In genomic region chr2:166155454-166155815, GRCm38 (mm10) we compare ENCODE assay signal across 9 mouse cellular contexts. TPM values are rescaled to one million over a fixed set of nuclear protein-coding genes. Genes with fewer than 3 reads are reported as not detected.
DNase-seq lines count a peak whose midpoint lies in the region; ATAC-seq lines count a peak whose summit lies in the region.
"Had no signal": no experiment of that assay in that cellular context is flagged by ENCODE, and none has a peak within 500 bp of the region (broad histone marks: within the 10 kb centered on the region; RNA-seq: fewer than 3 reads in every experiment).

Sulf2 (minus strand) TSS chr2:166155663.

- peak; percentile 55 for DNase-seq in 3T3-L1 (ENCODE audit: low read depth, low spot score)
- peak; percentile 86 for DNase-seq in forelimb bud, embryonic 11.5 days (ENCODE audit: low read depth, low spot score)
- DNase-seq in heart, postnatal 25 days (ENCODE audit: low spot score) = peak; percentile 75
- peak; percentile 62 to 78 for DNase-seq in layer of hippocampus, adult 18-20 months (ENCODE audit: low spot score in 2 of 2)
- DNase-seq in lung, adult 18-20 months = peak; percentile 78 to 81
- DNase-seq in thymus, postnatal 36 days = peak; percentile 20 to 24

- intact Hi-C loops in heart, postnatal 25 days (cut with DNase I) = loop anchor here (1.0 to 5.0 kb wide), 6 partner anchors 47 to 409 kb away; no protein-coding TSS in a partner anchor

- H3K4me2 ChIP-seq in neural tube, embryonic 14.5 days (ENCODE audit: low read depth, low read length) = peak within 1 kb of the TSS; percentile 96

- no peaks in the 10 kb centered on the region for H3K9me3 ChIP-seq in neural tube, embryonic 14.5 days (ENCODE audit: control insufficient read depth, low read length)

- H3K27me3 ChIP-seq in neural tube, embryonic 14.5 days (ENCODE audit: control insufficient read depth, insufficient read depth, low read length) = no peaks in the 10 kb centered on the region

- H3K9ac ChIP-seq in neural tube, embryonic 14.5 days (replicated peaks; ENCODE audit: low read depth, low read length) = peak within 1 kb of the TSS; percentile 87

- peaks cover 17% of the 10 kb centered on the region for H3K4me1 ChIP-seq in brown adipose tissue, adult 24 weeks (ENCODE audit: control insufficient read depth, insufficient read depth, insufficient read length, low read length)
- peaks cover 33% of the 10 kb centered on the region for H3K4me1 ChIP-seq in neural tube, embryonic 14.5 days (ENCODE audit: control insufficient read depth, insufficient read depth, low read length)

- peak; percentile 71 for ATAC-seq in neural tube, embryonic 14.5 days (ENCODE audit: low read depth)

- H3K4me3 ChIP-seq in brown adipose tissue, adult 24 weeks (ENCODE audit: insufficient read depth, low read depth, low read length) = peak within 1 kb of the TSS; percentile 92
- H3K4me3 ChIP-seq in neural tube, embryonic 14.5 days (ENCODE audit: low read depth, low read length) = peak within 1 kb of the TSS; percentile 73

- peak within 1 kb of the TSS; percentile 81 for H3K27ac ChIP-seq in brown adipose tissue, adult 24 weeks (replicated peaks; ENCODE audit: low read depth, low read length)
- peak within 1 kb of the TSS; percentile 88 for H3K27ac ChIP-seq in neural tube, embryonic 14.5 days (ENCODE audit: low read depth, low read length)

- WGBS in neural tube, embryonic 14.5 days = under 1% methylated on average over 23 of the region's 23 CpGs

- no peaks in the 10 kb centered on the region for H3K36me3 ChIP-seq in neural tube, embryonic 14.5 days (ENCODE audit: control insufficient read depth, insufficient read depth, low read length)
- H3K36me3 ChIP-seq: G1E had no signal

RNA-seq across cellular contexts. Expression of gene Sulf2, which starts in this region (rescaled TPM):
- 40.8 and 47.5 TPM in 2 replicates for polyA plus RNA-seq in brown adipose tissue, adult 24 weeks (2012; ENCODE audit: insufficient read depth, insufficient read length, missing spikeins)
- 10 to 100 TPM; 48.7 to 54.3 TPM for total RNA-seq in heart, postnatal 25 days (2021)
- total RNA-seq in layer of hippocampus, adult 18-20 months (2021) = 100 to 1,000 TPM in 1 of 2 experiments, 10 to 100 TPM in 1; 98.6 to 111 TPM
- 134 and 141 TPM in 2 replicates for polyA plus RNA-seq in neural tube, embryonic 14.5 days (2014; fragmentation: Nextera tagmentation; extraction: Ambion mirVana)
- polyA plus RNA-seq: G1E had no signal

Comparison
In these comparisons a context has a peak if more than half of its experiments do, and no peak if none do; other contexts are left out.
1. Peak in every context shown above with its lines: DNase-seq, ATAC-seq, H3K4me3 ChIP-seq and H3K27ac ChIP-seq.
2. DNase-seq: peak in every context shown above with its lines; median percentile 86 in forelimb bud, embryonic 11.5 days; 80 in lung, adult 18-20 months; 75 in heart, postnatal 25 days; 70 in layer of hippocampus, adult 18-20 months; 55 in 3T3-L1; 22 in thymus, postnatal 36 days.